Mouse (Mus musculus) kidney, adult 8-10 months (tissue): ENCODE measurements around the gene Tdpoz3.
"Not testable (repeated sequence)": the region's sequence is repeated elsewhere in the genome, so short reads cannot be mapped to it uniquely, and the experiment has no call there.

ENCODE experiments used
- DNase-seq, 2 experiments: peaks; one replicate each; pipeline ENCODE4 v3.0.0; 2022

Gene Tdpoz3

DNA sequence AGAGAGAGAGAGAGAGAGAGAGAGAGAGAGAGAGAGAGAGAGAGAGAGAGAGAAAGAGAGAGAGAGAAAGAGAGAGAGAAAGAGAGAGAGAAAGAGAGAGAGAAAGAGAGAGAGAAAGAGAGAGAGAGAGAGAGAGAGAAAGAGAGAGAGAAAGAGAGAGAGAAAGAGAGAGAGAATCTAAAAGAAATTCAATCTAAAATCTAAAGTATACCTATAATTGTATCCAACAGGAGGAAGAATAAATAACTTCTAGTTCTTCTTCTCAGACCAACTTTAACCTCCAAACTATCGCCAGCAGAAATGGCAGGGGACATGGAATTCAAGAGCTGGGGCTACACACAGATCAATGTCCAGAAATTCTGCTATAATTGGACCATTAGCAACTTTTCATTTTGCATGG is at the start of gene Tdpoz3:
TSS of gene Tdpoz3 (plus strand) at position 301 of the 400 bp plus-strand sequence.
- DNase-seq: not testable (repeated sequence)

DNA sequence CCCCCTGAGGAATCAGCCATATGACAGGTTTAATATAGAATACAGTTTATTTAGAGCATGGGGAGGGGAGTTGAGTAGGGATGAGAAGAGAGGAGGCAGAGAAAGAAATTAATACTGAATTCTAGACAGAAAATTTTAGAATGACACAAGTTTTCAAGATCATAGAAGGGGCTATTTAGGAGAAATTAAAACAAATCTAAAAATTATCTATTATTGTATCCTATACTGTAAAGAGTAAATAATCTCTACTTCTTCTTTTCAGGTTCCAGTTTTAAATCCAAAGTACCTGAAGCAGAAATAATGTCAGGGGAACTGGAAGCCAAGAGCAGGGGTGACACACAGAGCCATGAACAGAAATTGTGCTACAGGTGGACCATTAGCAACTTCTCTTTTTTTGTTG is 29.7 kb upstream of the Tdpoz3 start, which contains the start of gene Tdpoz4:
TSS of gene Tdpoz4 (plus strand) at position 301 of the 400 bp plus-strand sequence.
- DNase-seq: not testable (repeated sequence)

DNA sequence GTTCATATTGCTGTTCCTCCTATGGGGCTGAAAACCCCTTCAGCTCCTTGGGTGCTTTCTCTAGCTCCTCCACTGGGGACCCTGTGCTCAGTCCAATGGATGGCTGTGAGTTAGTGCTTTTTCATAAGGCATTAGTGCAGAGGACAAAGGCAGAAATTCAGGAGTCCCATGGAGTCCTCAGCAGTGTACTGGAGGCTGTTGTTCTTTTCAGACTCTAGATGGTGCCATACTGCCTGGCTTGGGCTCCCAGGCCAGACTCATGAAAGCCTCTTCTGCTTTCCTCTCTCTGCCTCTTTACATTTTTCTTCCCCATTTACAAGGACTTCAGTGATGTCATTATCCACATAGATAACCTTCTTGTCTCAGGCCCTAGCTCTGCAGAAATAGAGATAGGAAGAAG is 12.5 kb upstream of the Tdpoz3 start:
- DNase-seq: not testable (repeated sequence)

DNA sequence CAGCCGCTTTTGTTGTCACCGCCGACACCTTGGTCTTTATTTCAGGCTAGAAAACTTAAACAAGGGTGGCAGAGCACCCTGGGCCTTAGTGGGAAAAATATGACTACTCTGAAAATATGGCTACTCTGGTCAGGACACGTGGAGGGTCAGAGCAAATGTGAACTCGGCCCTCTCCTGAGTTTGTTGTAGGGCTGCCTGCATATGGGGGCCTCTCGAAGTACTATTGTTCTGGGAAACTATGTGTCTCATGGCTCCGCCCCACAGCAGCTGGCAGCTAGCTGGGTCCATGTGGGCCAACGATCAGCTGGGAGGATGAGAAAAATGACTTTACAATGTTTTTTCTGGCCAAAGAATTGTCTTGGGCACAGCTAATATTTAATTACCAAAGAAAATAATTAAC is 33.1 kb downstream of the Tdpoz3 start:
- DNase-seq: peak in 1 of 2 experiments; percentile 4

DNA sequence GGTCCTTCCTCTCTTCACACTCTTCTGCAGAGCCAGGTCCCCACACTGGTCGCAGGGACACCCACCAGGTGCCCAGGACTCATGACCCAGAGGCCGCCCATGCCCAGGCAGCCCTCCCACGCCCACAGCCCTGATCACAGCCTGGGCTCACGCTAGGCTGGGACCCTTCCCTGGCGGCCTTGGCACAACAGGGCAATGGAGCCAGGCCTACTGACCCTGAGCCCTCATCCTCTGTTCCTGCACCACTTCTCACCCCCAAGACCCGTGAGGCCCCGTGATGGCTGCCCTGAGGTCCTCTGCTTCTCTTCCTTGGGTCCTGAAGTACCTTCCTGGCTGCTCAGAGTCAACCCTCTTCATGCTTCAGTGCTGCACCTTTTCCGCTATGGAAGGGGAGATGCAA is 44.8 kb downstream of the Tdpoz3 start:
- DNase-seq: not testable (repeated sequence)
